ENCODE assay signal across 8 mouse cellular contexts in the genomic region with DNA sequence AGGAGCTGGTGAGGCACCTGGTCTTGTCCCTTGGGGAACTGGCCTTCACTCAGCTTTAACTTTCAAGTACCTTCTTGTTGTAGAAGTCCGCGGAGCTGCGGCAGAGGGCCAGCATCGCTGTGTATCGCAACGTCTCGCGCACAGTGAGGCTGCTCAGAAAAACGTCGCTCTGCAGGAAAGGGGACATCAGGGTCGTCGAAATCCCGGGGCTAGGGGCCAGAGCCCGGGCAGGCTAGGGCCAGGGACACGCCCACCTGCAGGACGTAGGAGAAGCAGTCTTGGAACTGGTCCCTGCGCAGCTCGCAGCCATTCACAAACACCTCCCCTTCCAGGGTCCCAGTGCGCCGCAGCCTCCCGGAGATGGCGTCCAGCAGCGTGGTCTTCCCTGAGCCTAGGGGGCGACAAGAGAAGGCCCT. TPM values are rescaled to one million over a fixed set of nuclear protein-coding genes. Genes with fewer than 3 reads are reported as not detected.
DNase-seq lines count a peak whose midpoint lies in the region; ATAC-seq and TF ChIP-seq lines count a peak whose summit lies in the region.

Gene Abcg8, plus strand, starts transcription at position 352 of the 416 bp plus-strand sequence.

- no peaks in the 10 kb centered on the region for H3K36me3 ChIP-seq in forebrain, postnatal 0 days (ENCODE audit: insufficient read depth)
- H3K36me3 ChIP-seq in kidney, postnatal 0 days (ENCODE audit: insufficient read depth, low read length): no peaks in the 10 kb centered on the region

- H3K27ac ChIP-seq in forebrain, postnatal 0 days (ENCODE audit: low read depth, low read length): no peak within 1 kb of the TSS
- H3K27ac ChIP-seq in kidney, postnatal 0 days: no peak within 1 kb of the TSS

- WGBS in forebrain, postnatal 0 days: 3% methylated on average over 24 of the region's 24 CpGs
- WGBS in kidney, postnatal 0 days: 1% methylated on average over 24 of the region's 24 CpGs

- 0 out of 2 replicates have a peak, but pooled peaks have one; percentile 13 for TF ChIP-seq CTCF in forebrain, postnatal 0 days (IDR thresholded peaks at IDR 0.05; ENCODE audit: low read depth)
- TF ChIP-seq CTCF in kidney, postnatal 0 days (IDR thresholded peaks at IDR 0.05; ENCODE audit: low read depth): peak; percentile 25; the same call in 1 of the 2 replicates

- ATAC-seq in forebrain, postnatal 0 days: no peak
- ATAC-seq in kidney, postnatal 0 days (replicated peaks; ENCODE audit: low FRiP score, low read depth): peak; percentile 19; the same call in 1 of the 2 replicates
- peak; percentile 31; the same call in 1 of the 2 replicates for ATAC-seq in megakaryocyte, adult 5-6 weeks (ENCODE audit: poor library complexity, severe bottlenecking)
- no peak for ATAC-seq in CD4-positive, CD25-positive, alpha-beta regulatory T cell, adult 4 months
- ATAC-seq in cerebellum, adult (ENCODE audit: insufficient number of reproducible peaks, low FRiP score, low TSS enrichment): no peak

- H3K4me1 ChIP-seq in forebrain, postnatal 0 days (ENCODE audit: insufficient read depth): no peaks in the 10 kb centered on the region
- H3K4me1 ChIP-seq in kidney, postnatal 0 days (replicated peaks; ENCODE audit: insufficient read depth, low read length): peaks cover 5% of the 10 kb centered on the region; the same call in 1 of the 2 replicates

- H3K4me2 ChIP-seq in forebrain, postnatal 0 days (ENCODE audit: low read depth): peak within 1 kb of the TSS; percentile 64
- peak within 1 kb of the TSS; percentile 83 for H3K4me2 ChIP-seq in kidney, postnatal 0 days (ENCODE audit: low read length)

- peak within 1 kb of the TSS; percentile 31; the same call in 1 of the 2 replicates for H3K9ac ChIP-seq in forebrain, postnatal 0 days
- peak within 1 kb of the TSS; percentile 44; the same call in 1 of the 2 replicates for H3K9ac ChIP-seq in kidney, postnatal 0 days (ENCODE audit: low read depth, low read length)

- H3K27me3 ChIP-seq in forebrain, postnatal 0 days (ENCODE audit: insufficient read depth, low read length): peaks cover 13% of the 10 kb centered on the region; the same call in 1 of the 2 replicates
- no peaks in the 10 kb centered on the region for H3K27me3 ChIP-seq in kidney, postnatal 0 days (ENCODE audit: insufficient read depth, low read length)

- no peaks in the 10 kb centered on the region for H3K9me3 ChIP-seq in forebrain, postnatal 0 days (ENCODE audit: low read length)
- H3K9me3 ChIP-seq in kidney, postnatal 0 days (replicated peaks; ENCODE audit: low read length): no peaks in the 10 kb centered on the region

- peak; percentile 10 for DNase-seq in urinary bladder, postnatal 25 days (ENCODE audit: low spot score)
- DNase-seq in urinary bladder, postnatal 10 days (ENCODE audit: low spot score): no peak
- DNase-seq in forebrain, postnatal 0 days: peak; percentile 22
- peak; percentile 67 for DNase-seq in kidney, postnatal 0 days (ENCODE audit: low spot score)
- no peak for DNase-seq in gastrocnemius, postnatal 36 days

- H3K4me3 ChIP-seq in forebrain, postnatal 0 days (ENCODE audit: low read depth, low read length): peak within 1 kb of the TSS; percentile 31
- H3K4me3 ChIP-seq in kidney, postnatal 0 days (replicated peaks; ENCODE audit: low read depth, low read length): peak within 1 kb of the TSS; percentile 33

- intact Hi-C loops in gastrocnemius, postnatal 36 days (cut with DNase I): no loop called here

RNA-seq across cellular contexts. Expression of gene Abcg8, which starts in this region (rescaled TPM):
- 0.10 TPM in 1 of 2 replicates, not detected in the other for total RNA-seq in forebrain, postnatal 0 days (2014; rRNA removed)
- 0.09 and 0.17 TPM in 2 replicates for polyA plus RNA-seq in forebrain, postnatal 0 days (2015; fragmentation: Nextera tagmentation; extraction: Ambion mirVana)
- polyA plus RNA-seq in kidney, postnatal 0 days (2015; fragmentation: Nextera tagmentation; extraction: Ambion mirVana): 0.36 and 0.38 TPM in 2 replicates
- not detected in 2 replicates for total RNA-seq in megakaryocyte, adult 5-6 weeks (2015)
- not detected in 2 replicates for total RNA-seq in megakaryocyte, adult 5-6 weeks (2017)
- polyA plus RNA-seq in CD4-positive, CD25-positive, alpha-beta regulatory T cell, adult 4 months (2017; shearing (Covaris generic)): not detected
- total RNA-seq in gastrocnemius, postnatal 36 days (2021): not detected

Comparison
In these comparisons a context has a peak if more than half of its experiments do, and no peak if none do; other contexts are left out.
1. Peak in DNase-seq, H3K4me3 ChIP-seq, H3K9ac ChIP-seq and H3K4me2 ChIP-seq in forebrain, postnatal 0 days; RNA of the gene not detected or under 1 TPM.
2. Peak in DNase-seq, ATAC-seq, H3K4me3 ChIP-seq, H3K9ac ChIP-seq and H3K4me2 ChIP-seq in kidney, postnatal 0 days; RNA of the gene not detected or under 1 TPM.
3. Peak in ATAC-seq in megakaryocyte, adult 5-6 weeks; RNA of the gene not detected or under 1 TPM.